Mouse (Mus musculus) testis, adult 2 months (tissue): Measurements from ENCODE around the gene Pik3ap1.

ENCODE experiments used
- CTCF ChIP-seq: fragments of 200-500 bp; IDR thresholded peaks from 2 replicates; pipeline ENCODE4 v1.5.1; 2012; ENCODE audit warnings: low read depth, mild to moderate bottlenecking, inconsistent platforms, low read length, moderate library complexity; ENCODE audit not compliant: control insufficient read depth, insufficient read depth, insufficient replicate concordance
- POLR2A ChIP-seq: fragments of 200-500 bp; IDR thresholded peaks from 2 replicates; pipeline ENCODE4 v1.6.1; 2012; ENCODE audit warnings: low read depth, mild to moderate bottlenecking, inconsistent platforms, low read length, moderate library complexity; ENCODE audit not compliant: control insufficient read depth

GRCm38 (mm10) chr19:41278606-41279005, 106.3 kb downstream of the Pik3ap1 start:
- TF ChIP-seq POLR2A (no peak), CTCF (no peak)
